Mouse (Mus musculus) heart, postnatal 14 days (tissue): Measurements from ENCODE around the gene Itgb5. TPM values are rescaled to one million over a fixed set of nuclear protein-coding genes. Genes with fewer than 3 reads are reported as not detected.
A peak's percentile ranks its signal among the peaks of the same experiment; 100 is the strongest.

Source experiments
- DNase-seq, 2 experiments: peaks; one replicate each; pipeline ENCODE4 v3.0.0; 2021 to 2022
- intact Hi-C: fragments of 180-260 bp; cut with DNase I; formaldehyde crosslinking; loops from one replicate; pipeline ENCODE4 v1.15.1; 2025
- total RNA-seq, 2 experiments: library from RNA; stranded (reverse); gene quantifications; 2 replicates each; pipeline ENCODE4 v1.2.3; 2021

Itgb5 gene
- total RNA-seq, 2 experiments from 2014 or later, result 66.7 to 72.8 TPM

DNA sequence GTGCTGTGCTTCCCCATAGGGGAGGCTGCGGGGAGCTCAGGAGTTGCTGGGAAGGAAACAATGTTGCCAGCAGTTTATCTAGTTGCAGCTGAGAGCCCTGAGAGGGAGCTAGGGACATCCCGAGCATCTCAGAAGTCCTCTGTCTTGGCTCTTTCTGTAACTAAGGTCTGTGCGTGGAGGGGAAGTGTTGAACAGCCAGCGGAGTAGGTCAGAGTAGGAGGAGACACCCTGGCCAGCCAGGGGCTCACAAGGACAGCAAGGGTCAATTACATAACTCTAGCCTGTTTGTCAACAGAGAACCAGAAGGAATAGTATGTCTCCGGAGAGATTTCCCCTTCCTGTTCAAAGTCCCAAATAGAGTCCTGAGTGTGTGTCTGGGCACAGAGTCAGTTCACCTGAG lies 102.7 kb downstream of the Itgb5 start:
- intact Hi-C loops, result no loop called here
- no peak for DNase-seq

DNA sequence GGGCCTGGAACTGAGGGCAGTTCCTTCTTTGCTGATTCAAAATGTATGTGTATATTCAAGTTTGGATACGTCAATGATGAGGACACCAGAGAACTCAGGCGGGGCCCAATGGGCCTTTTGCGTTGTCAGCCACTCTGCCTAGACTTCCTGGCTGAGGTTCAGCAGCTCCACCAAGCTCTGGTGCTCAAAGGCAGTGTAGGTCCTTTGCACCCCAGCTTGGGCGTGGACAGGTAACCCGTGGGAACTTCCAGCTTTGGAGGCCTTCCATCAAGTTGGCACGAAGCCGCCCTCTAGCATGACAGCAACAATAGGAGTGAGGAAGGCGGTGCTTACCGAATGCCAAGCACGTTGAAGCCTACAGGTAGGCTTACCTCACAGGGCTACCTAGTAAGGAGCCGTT lies 103.9 kb downstream of the Itgb5 start:
- DNase-seq, result no peak

GRCm38 (mm10) chr16:33934701-33935406 lies 105.4 kb downstream of the Itgb5 start:
- DNase-seq, result peak; percentile 49 to 53
- intact Hi-C loops, result no loop called here

More for the DNA sequence above, 103.9 kb downstream of the Itgb5 start:
- intact Hi-C loops, result no loop called here

- no peak for DNase-seq
- intact Hi-C loops, result no loop called here
These were observed 105.9 kb downstream of the Itgb5 start for GRCm38 (mm10) chr16:33935407-33935785.

- intact Hi-C loops, result no loop called here
- DNase-seq, result no peak
These were observed 107.4 kb downstream of the Itgb5 start for GRCm38 (mm10) chr16:33936885-33937284.

DNA sequence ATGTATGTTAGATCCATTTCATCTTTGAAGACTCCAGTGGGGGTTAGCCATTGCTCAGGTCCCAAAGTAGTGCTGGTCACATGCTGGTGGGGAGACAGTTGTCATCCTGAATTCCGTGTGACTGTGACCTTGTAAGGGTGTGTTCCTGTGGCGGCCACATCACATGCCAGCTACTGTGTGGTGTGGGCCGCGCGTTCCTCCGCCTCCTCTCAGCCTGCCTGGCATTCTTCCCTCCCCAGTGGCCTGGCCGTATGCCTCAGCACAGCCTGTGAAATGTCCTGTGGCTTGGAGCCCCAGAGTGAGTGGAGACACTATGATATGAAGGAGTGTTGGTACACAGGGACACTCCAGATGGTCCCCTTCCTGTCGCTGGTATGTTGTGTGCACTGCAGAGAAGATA lies 108.1 kb downstream of the Itgb5 start:
- intact Hi-C loops, result no loop called here

GRCm38 (mm10) chr16:33938311-33939132 lies 109.1 kb downstream of the Itgb5 start:
- no peak for DNase-seq
- intact Hi-C loops, result loop anchor here (2.0 kb wide), 1 partner anchor 44 kb away; no protein-coding TSS in a partner anchor

More for the DNA sequence above, 108.1 kb downstream of the Itgb5 start:
- peak; percentile 80 to 87 for DNase-seq

GRCm38 (mm10) chr16:33939133-33939531 lies 109.7 kb downstream of the Itgb5 start:
- intact Hi-C loops, result loop anchor here (2.0 kb wide), 1 partner anchor 44 kb away; no protein-coding TSS in a partner anchor
- DNase-seq, result no peak

DNA sequence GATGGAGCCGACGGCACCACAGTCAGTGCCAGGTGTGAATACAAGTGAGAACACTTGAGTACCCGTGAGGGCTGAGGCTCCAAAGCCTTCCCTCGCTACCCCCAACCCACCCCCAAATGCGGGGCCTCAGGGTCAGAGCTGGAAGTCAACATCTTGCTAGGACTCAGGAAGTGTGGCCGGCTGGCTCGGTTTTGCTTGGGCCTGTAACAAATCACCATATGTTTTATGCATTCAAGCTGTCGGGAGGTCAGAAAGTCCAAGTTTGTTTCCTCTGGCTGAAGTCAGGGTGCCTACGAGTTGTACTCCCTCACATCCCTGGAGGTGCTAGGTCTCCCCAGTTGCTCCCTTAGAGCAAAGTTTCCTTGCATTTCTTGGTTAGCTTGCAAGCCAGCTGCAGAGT lies 110.2 kb downstream of the Itgb5 start:
- intact Hi-C loops, result loop anchor here (2.0 kb wide), 1 partner anchor 45 kb away; no protein-coding TSS in a partner anchor
- DNase-seq, result no peak

- DNase-seq, result no peak
- intact Hi-C loops, result no loop called here
These were observed 110.6 kb downstream of the Itgb5 start for GRCm38 (mm10) chr16:33940095-33940494.

DNA sequence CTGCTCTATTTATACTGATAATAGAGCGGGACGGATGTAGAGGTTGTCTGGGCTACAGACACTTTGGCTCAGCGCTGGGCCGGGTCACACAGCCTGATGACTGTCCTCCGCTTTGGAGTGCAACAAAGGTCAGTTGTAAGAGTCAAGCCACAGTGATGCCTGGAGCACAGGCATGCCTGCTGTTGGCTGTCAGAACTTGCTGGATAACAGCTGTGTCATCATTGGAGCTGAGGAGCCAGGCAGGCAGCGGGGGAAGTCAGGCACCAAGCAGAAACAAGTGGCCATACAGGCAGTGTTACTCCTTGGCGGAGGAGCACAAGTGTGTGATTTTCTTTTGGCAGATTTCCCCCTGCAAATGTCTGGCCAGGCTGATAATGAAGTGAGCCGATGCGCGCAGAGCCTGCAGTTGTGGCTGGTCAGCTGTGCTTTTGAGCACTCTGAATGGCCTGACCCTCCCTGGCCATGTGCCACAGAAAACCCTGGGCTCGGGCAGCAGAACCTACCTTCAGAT lies 111.9 kb downstream of the Itgb5 start:
- peak; percentile 72 to 76 for DNase-seq
- intact Hi-C loops, result no loop called here

GRCm38 (mm10) chr16:33942341-33942740 lies 112.9 kb downstream of the Itgb5 start:
- peak; percentile 69 to 74 for DNase-seq
- intact Hi-C loops, result no loop called here

DNA sequence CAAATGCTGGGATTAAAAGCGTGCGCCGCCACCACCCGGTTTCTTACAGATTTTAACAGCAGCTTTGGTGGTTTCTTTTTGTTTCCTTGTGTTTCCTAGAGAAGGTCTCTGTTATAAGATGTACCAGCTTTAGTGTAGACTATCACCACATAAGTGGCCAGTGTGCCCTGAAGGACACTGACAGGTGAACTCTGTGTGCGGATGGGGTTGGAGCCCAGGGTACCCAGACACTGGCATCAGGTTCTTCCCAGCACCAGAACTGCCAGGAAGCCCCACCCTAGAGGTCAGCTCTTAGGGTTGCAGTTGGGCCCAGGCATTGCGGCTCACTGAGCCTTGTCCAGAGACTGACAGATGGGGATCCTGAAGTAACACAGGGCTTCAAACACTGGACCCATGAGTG lies 113.9 kb downstream of the Itgb5 start:
- intact Hi-C loops, result no loop called here
- DNase-seq, result no peak

DNA sequence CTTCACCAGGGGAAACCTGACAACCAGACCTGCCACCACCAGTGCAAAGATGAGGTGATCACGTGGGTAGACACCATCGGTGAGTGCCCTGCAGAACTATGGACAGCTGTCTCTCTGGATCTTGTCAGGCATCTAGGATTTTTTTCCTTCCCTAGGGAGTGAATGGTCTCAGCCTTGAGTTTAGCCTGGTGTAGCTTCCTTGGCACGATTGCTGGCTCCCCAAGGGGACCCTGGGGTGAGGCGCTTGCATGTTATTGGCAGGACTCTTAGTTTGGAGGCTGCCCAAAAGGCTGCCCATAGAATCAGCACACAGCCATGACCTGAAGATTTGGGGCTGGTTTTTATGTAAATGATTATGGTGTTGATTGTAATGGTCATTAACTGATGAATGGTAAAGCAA lies 114.7 kb downstream of the Itgb5 start:
- intact Hi-C loops, result loop anchor here (2.0 kb wide), 1 partner anchor 23 kb away; no protein-coding TSS in a partner anchor
- DNase-seq, result no peak

GRCm38 (mm10) chr16:33944772-33945171 lies 115.3 kb downstream of the Itgb5 start:
- DNase-seq, result no peak
- intact Hi-C loops, result loop anchor here (2.0 kb wide), 1 partner anchor 24 kb away; no protein-coding TSS in a partner anchor

GRCm38 (mm10) chr16:33946021-33946420 lies 116.6 kb downstream of the Itgb5 start:
- intact Hi-C loops, result no loop called here

DNA sequence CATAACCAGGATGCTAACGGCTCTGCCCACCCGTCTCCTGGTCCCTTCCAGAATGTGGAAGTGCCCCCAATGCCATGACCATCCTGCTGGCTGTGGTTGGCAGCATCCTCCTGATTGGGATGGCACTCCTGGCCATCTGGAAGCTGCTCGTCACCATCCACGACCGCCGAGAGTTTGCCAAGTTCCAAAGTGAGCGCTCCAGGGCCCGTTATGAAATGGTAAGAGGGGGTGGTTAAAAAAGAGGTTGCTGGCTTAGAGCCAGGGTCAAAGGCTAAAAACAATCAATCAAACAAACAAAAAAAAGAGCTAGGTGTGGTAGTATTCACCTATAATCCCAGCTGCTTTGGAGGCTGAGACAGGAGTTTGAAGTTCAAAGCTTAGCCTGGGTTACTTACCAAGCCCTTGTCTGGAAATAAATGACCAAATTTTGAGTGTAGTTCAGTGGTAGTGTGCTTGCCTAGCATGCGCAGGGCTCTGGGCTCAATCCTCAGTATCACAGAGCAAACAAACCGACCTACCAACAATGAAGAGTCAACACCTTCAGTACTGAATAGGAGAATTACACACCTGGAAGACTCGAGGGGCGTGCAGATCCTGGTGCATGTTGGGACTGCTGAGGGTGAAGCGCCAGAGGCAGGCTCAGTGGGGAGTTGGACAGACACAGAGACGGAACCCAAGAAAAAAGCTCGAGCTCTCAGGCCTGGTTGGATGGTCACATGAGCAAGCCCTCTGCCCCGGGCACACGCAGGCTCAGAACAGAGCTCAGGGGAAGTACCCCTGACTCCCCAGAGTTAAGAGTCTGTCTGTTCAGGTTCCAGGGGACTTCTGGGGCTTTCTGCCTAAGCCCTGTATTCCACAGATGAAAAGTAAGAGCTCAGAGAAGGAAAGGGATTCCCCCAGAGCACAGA lies 118.5 kb downstream of the Itgb5 start:
- intact Hi-C loops, result no loop called here
- no peak for DNase-seq

More at GRCm38 (mm10) chr16:33946021-33946420, 116.6 kb downstream of the Itgb5 start:
- DNase-seq, result no peak

DNA sequence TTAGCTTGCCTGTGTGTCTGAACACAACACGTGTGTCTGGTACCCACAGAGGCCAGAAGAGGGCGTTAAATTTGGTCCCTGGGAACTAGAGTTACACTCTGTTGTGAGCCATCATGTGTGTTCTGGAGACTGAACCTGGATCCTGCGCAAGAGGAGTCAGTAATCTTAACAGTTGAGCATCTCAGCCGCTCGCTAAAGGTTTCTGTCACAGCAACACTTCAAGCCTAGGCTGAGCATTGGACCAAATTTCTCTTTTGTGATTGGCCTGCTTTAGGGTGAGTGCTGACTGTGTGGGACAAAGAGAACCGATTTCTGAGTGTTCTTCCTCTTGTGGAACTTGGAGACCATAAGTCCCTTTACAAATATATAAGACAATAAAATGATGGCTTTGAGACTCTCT lies 120.9 kb downstream of the Itgb5 start:
- DNase-seq, result no peak
- intact Hi-C loops, result loop anchor here (2.0 kb wide), 1 partner anchor 52 kb away; no protein-coding TSS in a partner anchor

- intact Hi-C loops, result loop anchor here (1.0 to 2.0 kb wide), 2 partner anchors 52 to 131 kb away; no protein-coding TSS in a partner anchor
These were observed 121.4 kb downstream of the Itgb5 start for GRCm38 (mm10) chr16:33950830-33951229.

DNA sequence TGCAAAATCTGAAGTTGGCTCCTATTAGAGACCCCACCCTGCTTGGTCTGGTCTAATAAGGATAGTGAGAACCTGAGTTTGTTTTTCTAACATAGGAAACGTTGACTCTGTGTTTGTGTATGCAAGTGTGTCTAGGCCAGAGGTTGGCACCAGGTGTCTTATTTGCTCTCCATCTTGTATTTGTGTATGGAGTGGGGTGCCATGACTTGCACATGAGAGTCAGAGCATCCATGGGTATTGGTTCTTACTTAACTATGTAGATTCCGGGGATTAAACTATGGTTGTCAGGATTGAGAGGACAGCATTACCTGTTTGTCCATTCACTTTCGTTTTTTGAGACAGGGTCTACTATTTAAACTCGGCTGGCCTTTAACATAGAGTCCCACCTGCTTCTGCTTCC lies 123.5 kb downstream of the Itgb5 start:
- intact Hi-C loops, result no loop called here
- no peak for DNase-seq

More at GRCm38 (mm10) chr16:33950830-33951229, 121.4 kb downstream of the Itgb5 start:
- peak; percentile 87 to 92 for DNase-seq
